Mouse (Mus musculus) layer of hippocampus, adult 2 months (tissue): ENCODE results near the gene Cep95. TPM values are rescaled to one million over a fixed set of nuclear protein-coding genes. Genes with fewer than 3 reads are reported as not detected.
A peak's percentile ranks its signal among the peaks of the same experiment; 100 is the strongest.
"Not testable (repeated sequence)": the region's sequence is repeated elsewhere in the genome, so short reads cannot be mapped to it uniquely, and the experiment has no call there.

ENCODE experiments used
- DNase-seq, 2 experiments: peaks; one replicate each; pipeline ENCODE4 v3.0.0; 2022; ENCODE audit warnings: low spot score in 2 of 2
- H3K27ac ChIP-seq: fragments of 200-600 bp; 2 replicates; pipeline ENCODE4 v1.8.1; 2022
- H3K4me3 ChIP-seq: fragments of 200-600 bp; 2 replicates; pipeline ENCODE4 v1.8.1; 2022; ENCODE audit warnings: mild to moderate bottlenecking
- CTCF ChIP-seq: fragments of 200-600 bp; conservative IDR thresholded peaks from 2 replicates; pipeline ENCODE4 v1.8.1; 2022; ENCODE audit warnings: antibody characterized with exemption, mild to moderate bottlenecking, moderate library complexity
- total RNA-seq, 2 experiments: library from RNA; stranded (reverse); gene quantifications; 2 replicates each; pipeline ENCODE4 v1.2.3; 2021

Gene Cep95
- total RNA-seq, 2 experiments from 2014 or later: 13.6 to 18.8 TPM

DNA sequence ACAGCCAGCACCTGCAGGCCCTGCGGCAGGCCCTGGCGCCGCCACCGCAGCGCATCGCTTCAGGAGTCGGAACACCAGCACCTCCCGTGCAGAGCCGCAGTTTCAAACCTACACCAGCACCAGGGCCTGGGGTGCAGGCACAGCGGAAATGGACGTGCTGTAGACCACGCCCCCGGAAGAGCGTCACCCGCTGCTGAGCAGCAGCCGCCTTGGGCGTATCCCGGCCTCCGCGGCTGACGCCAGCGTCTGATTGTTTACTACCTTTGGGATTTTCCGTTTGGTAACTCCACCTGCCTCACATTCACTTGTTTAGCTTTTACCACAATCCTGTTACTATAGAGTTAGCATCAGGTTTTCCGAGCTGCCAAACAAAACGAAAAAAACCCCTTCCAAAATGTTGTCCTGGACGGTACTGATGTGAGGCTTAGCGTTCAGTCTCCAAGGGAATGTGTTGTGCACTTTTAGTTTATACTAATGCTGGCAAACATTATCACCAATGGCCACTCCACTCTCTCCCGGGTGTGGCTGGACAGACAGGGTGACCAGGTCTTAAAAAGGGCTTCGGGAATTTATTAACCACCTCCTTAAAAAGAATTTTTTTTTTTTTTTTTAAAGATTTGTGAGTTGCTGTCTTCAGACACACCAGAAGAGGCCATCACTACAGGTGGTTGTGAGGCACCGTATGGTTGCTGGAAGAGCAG, 9.5 kb upstream of the Cep95 start, which contains the start of gene Polg2:
Gene Polg2, minus strand, starts transcription at position 150 of the 701 bp plus-strand sequence.
- peak within 1 kb of the TSS; percentile 91 for H3K27ac ChIP-seq
- peak within 1 kb of the TSS; percentile 90 for H3K4me3 ChIP-seq
- TF ChIP-seq CTCF: no peak
- peak; percentile 90 to 91 for DNase-seq

DNA sequence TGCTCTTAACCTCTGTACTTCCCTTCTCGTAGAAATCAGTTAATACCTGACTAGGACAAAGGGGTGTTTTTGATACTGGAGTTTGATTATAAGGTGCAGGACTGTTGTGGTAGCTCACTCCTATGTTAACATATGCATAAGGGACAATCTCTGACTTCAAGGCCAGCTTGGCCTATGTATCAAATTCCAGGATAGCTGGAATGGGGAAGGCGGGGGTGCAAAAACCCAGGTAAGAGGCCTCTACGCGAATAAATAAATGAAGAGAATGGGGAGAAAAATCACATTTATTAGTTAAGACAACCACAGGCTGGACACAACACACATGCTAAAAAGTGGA, 9.0 kb upstream of the Cep95 start:
- Histone ChIP-seq H3K4me3 (no peak overlapping the region; the same call in 1 of the 2 replicates), H3K27ac (peak overlapping the region; percentile 91)
- no peak for TF ChIP-seq CTCF
- DNase-seq: no peak

DNA sequence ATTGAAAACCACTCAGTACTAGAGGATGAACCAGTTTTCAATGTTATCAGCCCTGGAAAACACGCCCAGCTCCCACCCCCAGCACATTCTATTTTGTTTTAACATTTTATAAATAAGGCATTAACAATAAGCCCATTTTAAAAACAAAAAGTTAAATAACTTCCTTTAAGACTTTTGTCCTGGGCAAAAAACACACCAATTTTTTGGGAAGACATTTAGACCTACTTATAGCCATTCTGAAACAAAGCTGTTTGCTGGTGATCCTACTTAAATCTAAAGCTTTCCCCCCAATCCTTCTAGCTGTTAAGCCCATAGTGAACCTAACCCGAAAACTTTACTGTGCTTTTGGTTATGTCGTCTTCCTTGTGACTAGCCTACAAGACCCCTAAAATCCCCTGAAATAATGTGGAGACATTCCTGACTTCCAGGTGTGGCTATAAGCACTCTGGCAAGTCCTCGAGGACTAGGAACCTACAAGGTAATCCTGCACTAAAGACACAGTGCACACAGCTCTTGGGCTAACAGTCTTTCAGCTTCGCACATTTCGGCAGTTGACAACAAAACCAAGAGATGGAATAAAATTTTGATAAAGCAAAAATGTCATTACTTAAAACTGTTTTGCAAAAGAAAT, 8.3 kb upstream of the Cep95 start:
- DNase-seq: no peak
- no peak for TF ChIP-seq CTCF
- no peak overlapping the region for H3K4me3 ChIP-seq
- no peak overlapping the region for H3K27ac ChIP-seq

GRCm38 (mm10) chr11:106782271-106782670, 6.8 kb upstream of the Cep95 start:
- not testable (repeated sequence) for H3K27ac ChIP-seq, DNase-seq, H3K4me3 ChIP-seq

DNA sequence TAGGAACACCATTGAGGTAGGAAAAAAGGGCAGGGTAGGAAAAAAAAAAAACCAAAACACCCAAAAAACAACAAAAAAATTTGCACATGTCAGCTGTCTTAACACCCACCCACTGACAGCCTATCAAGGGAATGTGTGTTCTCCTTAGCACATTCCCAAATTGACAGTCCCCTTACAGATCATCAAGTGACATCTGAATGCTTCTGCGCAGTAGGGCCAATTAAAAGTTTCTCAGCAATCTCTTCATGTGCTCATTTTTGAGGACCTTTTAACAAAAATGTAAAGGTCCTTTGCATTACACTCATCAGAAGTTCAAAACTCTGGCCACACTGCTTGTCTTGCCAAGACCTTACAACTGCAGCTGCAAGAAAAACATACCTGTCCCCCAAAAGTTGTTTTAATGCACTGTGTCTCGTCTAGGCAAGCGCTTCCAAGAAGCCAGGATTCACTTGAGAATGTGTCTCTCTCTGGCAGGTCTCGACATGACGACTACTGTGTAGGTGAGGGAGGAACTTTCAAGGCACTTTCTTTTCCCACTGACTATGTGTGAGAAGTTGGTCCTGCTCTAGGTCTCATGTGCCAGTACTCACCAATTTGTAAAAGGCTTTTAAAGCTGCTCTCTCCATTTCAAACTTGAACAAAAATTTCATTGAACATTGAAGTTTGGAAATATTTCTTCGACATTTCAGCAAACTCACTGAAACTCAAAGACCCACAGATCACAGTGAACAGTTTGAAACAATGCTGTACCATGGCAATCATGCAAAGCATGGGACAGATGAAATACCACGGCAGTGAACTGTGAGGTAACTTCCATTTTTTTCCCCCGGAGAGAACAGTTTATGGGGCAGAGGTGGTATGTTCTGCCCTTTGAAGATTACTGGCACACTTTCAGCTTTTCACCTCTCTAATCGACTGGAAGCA, 5.9 kb upstream of the Cep95 start:
- DNase-seq: no peak
- no peak for TF ChIP-seq CTCF
- Histone ChIP-seq H3K27ac (no peak overlapping the region), H3K4me3 (no peak overlapping the region; the same call in 1 of the 2 replicates)

- Histone ChIP-seq H3K27ac (no peak overlapping the region), H3K4me3 (no peak overlapping the region; the same call in 1 of the 2 replicates)
- no peak for TF ChIP-seq CTCF
- no peak for DNase-seq
Observed at GRCm38 (mm10) chr11:106784476-106784875, 4.6 kb upstream of the Cep95 start.

DNA sequence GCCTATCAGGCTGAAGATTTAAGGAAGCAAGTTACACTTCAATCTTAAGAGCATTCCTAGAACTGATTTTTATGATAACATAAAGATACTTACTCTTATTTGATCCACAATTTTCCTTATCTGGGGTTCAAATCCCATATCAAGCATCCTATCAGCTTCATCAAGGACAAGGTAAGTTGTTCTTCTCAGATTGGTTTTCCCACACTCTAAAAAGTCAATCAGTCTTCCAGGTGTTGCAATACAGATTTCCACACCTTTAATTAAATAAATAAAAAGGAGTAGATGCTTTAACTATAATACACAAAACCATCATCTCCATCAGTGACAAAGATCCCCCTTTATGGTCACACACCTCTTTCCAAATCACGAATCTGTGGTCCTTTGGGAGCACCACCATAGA, 4.0 kb upstream of the Cep95 start:
- no peak for TF ChIP-seq CTCF
- no peak overlapping the region for H3K27ac ChIP-seq
- DNase-seq: no peak
- H3K4me3 ChIP-seq: peak overlapping the region; percentile 32

DNA sequence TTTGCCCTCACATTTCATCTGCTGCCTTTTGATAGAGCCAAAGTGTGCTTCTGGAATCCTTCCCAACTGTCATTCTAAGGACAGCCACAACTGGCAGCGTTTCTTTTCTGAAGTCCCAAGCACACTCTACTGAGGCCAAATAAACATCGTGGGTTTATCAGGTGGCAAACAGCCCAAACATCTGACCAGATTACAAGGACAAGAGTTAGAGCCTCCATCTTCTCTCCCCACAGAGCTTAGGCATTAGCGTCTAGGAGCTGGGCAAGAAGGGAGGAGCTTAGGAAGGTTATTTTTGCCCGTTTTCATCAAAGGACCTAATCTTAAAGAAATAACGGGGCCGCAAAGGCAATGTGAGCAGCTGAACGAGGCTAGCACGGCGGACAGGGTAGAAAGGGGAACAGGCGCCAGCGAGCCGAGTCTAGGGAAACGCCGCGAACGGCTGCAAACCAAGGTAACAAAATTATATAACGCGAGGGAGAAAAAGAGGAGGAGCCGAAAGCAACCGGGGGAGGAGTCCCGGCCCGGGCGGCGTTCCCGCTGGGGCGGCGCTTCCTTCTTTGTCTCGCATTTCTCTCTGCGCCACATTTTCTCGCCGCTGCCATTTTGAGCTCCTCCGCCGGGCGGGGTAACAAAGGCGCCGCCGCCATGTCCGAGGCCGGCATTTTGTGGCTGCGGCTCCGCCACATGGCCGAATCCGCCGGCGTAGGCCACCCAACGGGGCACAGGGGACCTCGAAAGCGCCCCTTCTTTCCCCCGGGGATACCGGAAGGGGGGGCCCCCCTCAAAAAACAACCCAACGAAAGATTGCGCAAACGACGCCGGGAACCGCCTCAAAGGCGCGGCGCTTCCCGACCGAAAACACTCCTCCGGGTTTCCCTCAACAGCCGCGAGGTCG, 1.7 kb upstream of the Cep95 start:
- peak overlapping the region; percentile 89 for H3K4me3 ChIP-seq

GRCm38 (mm10) chr11:106788026-106788774, 852 bp upstream of the Cep95 start:
- peak overlapping the region; percentile 100 for H3K27ac ChIP-seq
- peak overlapping the region; percentile 89 for H3K4me3 ChIP-seq
- TF ChIP-seq CTCF: no peak
- peak; percentile 97 to 99 for DNase-seq

More for the DNA sequence above, 1.7 kb upstream of the Cep95 start:
- 0 out of 2 replicates have a peak, but pooled peaks have one; percentile 16 for TF ChIP-seq CTCF
- DNase-seq: peak; percentile 88 to 91
- peak overlapping the region; percentile 100 for H3K27ac ChIP-seq

GRCm38 (mm10) chr11:106789649-106790048, 597 bp downstream of the Cep95 start:
- peak overlapping the region; percentile 89 for H3K4me3 ChIP-seq
- H3K27ac ChIP-seq: peak overlapping the region; percentile 100
- TF ChIP-seq CTCF: no peak
- DNase-seq: no peak

DNA sequence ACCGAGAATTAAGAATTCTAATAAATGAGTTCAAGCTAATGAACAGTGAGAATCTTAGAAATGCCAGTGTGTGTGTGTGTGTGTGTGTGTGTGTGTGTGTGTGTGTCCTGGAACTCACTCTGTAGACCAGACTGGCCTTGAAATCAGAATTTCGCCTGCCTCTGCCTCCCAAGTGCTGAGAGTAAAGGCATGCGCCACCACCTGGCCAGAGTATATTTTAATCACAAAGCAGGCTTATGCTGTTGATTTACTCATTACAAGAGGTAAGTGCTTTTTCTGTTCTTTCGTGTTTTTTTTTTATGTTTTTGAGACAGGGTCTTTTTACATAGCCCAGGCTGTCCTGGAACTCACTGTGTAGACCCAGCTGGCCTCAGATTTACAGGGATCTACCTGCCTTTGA, 4.8 kb downstream of the Cep95 start:
- no peak overlapping the region for H3K27ac ChIP-seq
- no peak for TF ChIP-seq CTCF
- no peak for DNase-seq
- no peak overlapping the region for H3K4me3 ChIP-seq
